Mouse (Mus musculus) bone marrow, adult 2 months (tissue): ENCODE results near the gene Gamt. TPM values are rescaled to one million over a fixed set of nuclear protein-coding genes. Genes with fewer than 3 reads are reported as not detected.

Experiments
- H3K27ac ChIP-seq: fragments of 200-500 bp; 2 replicates; pipeline ENCODE4 v1.5.1; 2012; ENCODE audit warnings: low read depth, mild to moderate bottlenecking, control low read depth, inconsistent platforms, low read length; ENCODE audit not compliant: control insufficient read depth, poor library complexity, insufficient read depth
- H3K4me1 ChIP-seq: fragments of 200-500 bp; 2 replicates; pipeline ENCODE4 v1.6.1; 2011; ENCODE audit warnings: low read length; ENCODE audit not compliant: control insufficient read depth, insufficient read depth
- H3K4me3 ChIP-seq: fragments of 200-500 bp; replicated peaks from 2 replicates; pipeline ENCODE3; 2011; ENCODE audit warnings: mild to moderate bottlenecking, low read depth, low read length, control low read depth; ENCODE audit not compliant: control insufficient read depth
- CTCF ChIP-seq: fragments of 200-500 bp; IDR thresholded peaks from 2 replicates; pipeline ENCODE4 v1.5.1; 2011; ENCODE audit warnings: low read length, control low read depth; ENCODE audit not compliant: control insufficient read depth, insufficient read depth
- POLR2A ChIP-seq: fragments of 200-500 bp; IDR thresholded peaks from 2 replicates; pipeline ENCODE4 v1.6.1; 2011; ENCODE audit warnings: low read depth, mild to moderate bottlenecking, control low read depth, low read length, borderline replicate concordance; ENCODE audit not compliant: control insufficient read depth
- WGBS: fragments of 180-500 bp; shearing (Covaris S2); methylation state at CpG from one replicate; pipeline ENCODE4 v1.1.7; 2018; 5-methylcytosine and 5-hydroxymethylcytosine counted together
- polyA plus RNA-seq: library from polyadenylated mRNA; stranded (reverse); fragments of >200 nt; gene quantifications from 2 replicates; pipeline ENCODE4 v1.2.4, GENCODE M21; 2011; ENCODE audit warnings: low replicate concordance; ENCODE audit not compliant: missing spikeins, insufficient read depth, insufficient read length

The Gamt gene
- polyA plus RNA-seq, result 1.7 and 5.8 TPM in 2 replicates

DNA sequence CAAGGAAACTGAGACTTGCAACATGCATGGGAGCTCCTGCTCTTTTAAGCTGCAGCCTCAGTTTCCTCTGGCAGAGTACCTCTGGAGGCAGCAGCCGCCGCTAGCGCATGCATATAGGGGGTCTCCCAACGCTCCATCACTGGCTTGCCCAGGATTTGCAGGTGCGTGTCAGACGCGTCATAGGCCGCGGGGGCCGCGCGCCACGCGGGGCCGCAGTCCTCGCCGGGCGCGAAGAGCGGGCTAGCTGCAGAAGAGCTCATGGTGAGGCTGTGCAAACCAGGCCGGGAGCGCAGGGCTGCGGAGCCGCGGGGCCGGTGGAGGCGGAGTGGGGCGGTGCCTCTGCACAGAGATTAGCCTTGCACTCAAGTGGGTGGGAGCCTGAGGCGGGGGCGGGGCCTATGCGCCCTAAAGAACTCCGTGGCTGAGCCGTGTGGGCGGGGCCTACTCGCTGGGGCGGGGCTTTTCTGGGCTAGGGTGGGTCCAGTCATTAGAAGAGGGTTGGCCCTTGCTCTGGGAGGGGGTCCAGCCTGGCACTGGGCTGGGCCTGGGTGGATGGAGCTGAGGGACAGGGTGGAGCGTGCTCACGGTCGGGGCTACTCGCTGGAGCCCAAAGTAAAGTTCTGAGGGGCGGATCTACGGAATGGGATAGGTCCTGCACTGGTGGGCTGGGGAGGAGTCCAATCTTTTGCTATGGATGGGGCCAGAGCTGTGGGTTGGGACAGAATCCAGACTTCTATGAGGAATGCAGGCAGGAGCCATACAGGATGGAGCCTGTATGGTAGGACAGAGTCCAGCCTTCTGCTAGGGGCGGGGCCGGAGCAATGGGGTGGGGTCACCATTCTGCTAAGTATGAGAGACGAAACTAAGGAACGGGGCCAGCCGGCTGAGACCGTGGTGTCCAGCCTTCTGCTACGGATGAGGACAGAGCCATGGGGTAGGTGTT is at the start of gene Gamt, which contains the start of gene Dazap1:
Gene Gamt (minus strand): TSS at position 371 of the 943 bp plus-strand sequence.
Gene Dazap1 (plus strand): TSS at position 845 of the 943 bp plus-strand sequence.
- H3K27ac ChIP-seq, result peak within 1 kb of the TSS; percentile 84
- WGBS, result under 1% methylated on average over 49 of the region's 49 CpGs
- H3K4me3 ChIP-seq, result peak within 1 kb of the TSS; percentile 72
- no peaks in the 10 kb centered on the region; the same call in 1 of the 2 replicates for H3K4me1 ChIP-seq
- no peak for TF ChIP-seq CTCF
- TF ChIP-seq POLR2A, result peak; percentile 54; the same call in 1 of the 2 replicates

DNA sequence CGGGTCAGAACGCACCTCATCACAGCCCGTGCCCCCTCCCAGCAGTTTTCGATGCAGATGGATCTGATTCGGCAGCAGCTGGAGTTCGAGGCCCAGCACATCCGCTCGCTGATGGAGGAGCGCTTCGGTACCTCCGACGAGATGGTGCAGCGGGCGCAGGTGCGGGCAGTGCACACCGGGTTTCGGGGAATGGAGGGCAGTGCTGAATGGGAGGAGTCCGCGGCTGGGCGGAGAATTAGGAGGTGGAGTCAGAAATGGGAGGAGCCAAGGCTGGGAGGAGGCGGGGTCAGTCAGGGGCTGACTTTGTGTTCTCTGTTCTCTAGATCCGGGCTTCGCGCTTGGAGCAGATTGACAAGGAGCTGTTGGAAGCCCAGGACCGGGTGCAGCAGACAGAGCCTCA is 44.0 kb upstream of the Gamt start:
- H3K4me1 ChIP-seq, result no peaks in the 10 kb centered on the region
- WGBS, result under 1% methylated on average over 25 of the region's 25 CpGs
- no peak overlapping the region; the same call in 1 of the 2 replicates for H3K27ac ChIP-seq
- TF ChIP-seq POLR2A (no peak), CTCF (no peak)
- H3K4me3 ChIP-seq, result no peak overlapping the region

DNA sequence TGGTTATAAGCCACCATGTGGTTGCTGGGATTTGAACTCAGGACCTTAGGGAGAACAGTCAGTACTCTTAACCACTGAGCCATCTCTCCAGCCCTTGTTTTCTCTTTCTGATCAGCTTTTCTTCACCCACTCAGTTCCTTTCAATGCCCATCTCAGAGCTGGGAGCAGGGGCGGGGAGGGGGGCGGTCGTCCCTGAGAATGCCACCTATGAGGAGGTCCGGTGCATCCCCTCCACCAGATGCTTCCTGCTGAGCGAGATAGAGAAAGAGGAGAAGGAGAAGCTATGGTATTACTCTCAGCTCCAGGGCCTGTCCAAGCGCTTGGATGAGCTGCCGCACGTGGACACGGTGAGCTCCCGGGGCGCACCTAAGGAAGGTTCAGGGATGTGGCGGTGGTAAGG is 43.6 kb upstream of the Gamt start:
- H3K4me3 ChIP-seq, result no peak overlapping the region
- H3K27ac ChIP-seq, result no peak overlapping the region
- under 1% methylated on average over 12 of the region's 12 CpGs for WGBS
- TF ChIP-seq CTCF (no peak), POLR2A (no peak)
- no peaks in the 10 kb centered on the region for H3K4me1 ChIP-seq

DNA sequence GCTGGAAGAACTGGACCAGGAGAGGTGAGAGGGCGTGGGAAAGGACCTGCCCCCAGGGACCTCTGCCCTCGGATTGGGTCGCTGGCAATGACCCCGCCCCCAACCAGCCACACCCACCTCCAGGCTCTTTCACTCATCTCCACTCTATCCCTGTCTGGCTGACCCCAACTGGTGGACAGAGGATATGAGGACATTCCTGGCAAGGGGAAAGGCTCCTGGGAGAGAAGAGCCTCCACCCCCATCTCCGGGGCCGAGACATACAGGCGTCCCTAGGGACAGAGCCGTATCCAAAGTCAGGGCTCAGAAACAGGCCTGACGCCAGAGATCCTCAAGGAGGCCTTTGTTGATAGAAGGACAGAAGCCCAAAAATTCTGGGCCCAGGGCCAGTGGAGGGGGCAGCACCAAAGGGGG is 41.7 kb upstream of the Gamt start:
- Histone ChIP-seq H3K4me1 (no peaks in the 10 kb centered on the region), H3K4me3 (no peak overlapping the region), H3K27ac (no peak overlapping the region)
- 62% methylated on average over 9 of the region's 9 CpGs for WGBS
- no peak for TF ChIP-seq CTCF
- TF ChIP-seq POLR2A, result no peak

DNA sequence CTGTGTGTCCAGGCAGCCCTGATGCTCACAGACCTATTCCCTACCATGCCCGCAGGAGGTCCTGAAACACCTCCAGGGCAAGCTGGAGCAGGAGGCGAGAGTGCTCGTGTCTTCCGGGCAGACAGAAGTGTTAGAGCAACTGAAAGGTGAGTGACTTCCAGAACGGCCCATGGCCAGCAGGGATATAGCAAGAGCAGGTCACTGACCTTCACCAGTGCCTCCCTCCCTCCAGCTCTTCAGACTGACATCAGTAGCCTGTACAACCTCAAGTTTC is 41.2 kb upstream of the Gamt start:
- no peak for TF ChIP-seq CTCF
- TF ChIP-seq POLR2A, result no peak
- no peak overlapping the region for H3K27ac ChIP-seq
- WGBS, result 79% methylated on average over 5 of the region's 5 CpGs
- no peak overlapping the region for H3K4me3 ChIP-seq
- H3K4me1 ChIP-seq, result no peaks in the 10 kb centered on the region

DNA sequence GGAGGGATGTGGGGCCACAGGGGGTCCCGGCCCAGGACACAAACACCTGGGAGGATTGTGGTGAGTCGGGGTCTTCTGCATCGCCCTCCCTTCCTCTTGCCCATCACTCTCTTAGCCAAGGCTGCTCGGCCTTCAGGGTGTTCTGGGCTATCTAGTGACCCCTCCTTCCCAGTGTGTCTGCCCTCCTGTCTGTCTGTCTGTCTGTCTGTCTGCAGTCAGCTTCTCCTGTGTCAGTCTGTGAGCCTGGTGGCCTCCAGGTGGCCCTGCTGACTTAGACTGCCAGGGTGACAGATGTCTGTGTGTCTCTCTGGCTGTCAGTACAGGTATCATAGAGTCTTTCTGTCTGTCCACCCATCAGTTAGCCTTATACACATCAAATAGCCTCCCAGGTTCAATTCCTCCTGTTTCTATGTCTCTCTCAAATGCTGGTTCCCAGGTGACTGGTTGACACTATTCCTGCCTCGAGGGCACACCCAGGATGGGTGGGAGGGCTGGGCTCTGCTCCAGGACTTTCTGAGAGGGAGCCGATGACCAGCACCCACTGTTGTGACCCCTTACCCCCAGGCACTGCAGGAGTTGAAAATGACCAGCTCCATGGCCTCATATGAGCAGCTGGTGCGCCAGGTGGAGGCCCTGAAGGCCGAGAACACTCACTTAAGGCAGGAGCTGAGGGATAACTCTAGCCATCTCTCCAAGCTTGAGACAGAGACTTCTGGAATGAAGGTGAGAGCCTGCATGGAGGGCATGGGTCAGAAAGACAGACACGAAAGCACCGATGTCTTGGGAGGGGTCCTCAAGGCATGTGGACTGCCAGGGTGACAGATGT is 40.7 kb upstream of the Gamt start:
- TF ChIP-seq CTCF (no peak), POLR2A (no peak)
- Histone ChIP-seq H3K4me1 (no peaks in the 10 kb centered on the region), H3K27ac (no peak overlapping the region), H3K4me3 (no peak overlapping the region)
- 79% methylated on average over 10 of the region's 10 CpGs for WGBS

DNA sequence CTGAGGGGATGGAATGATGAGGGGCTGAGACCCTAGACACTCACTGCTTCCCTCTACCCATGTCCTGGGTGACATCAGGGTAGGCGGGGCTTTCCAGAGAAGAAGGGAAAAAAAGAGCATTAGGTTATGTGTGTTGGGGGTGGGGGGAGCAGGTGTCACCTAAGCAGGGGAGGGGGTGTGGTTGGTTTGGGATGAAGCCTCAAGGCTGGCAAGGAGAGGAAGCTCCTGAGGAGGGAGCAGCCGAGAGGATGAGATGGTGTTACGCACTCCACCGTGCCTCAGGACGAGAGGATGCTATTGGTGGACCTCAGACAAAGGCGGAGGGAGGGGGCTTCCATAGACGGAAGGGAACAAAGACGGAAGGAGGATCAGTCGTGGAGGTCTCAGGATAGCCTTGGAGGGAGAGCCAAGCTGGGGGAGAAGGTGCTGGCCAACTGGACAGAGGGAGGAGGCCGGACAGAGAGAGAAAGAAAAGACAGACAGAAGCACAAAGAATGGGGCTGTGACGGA is 39.9 kb upstream of the Gamt start:
- no peak for TF ChIP-seq POLR2A
- 49% methylated on average over 11 of the region's 11 CpGs for WGBS
- H3K27ac ChIP-seq, result no peak overlapping the region
- no peak overlapping the region for H3K4me3 ChIP-seq
- peaks cover 2% of the 10 kb centered on the region; the same call in 1 of the 2 replicates for H3K4me1 ChIP-seq

DNA sequence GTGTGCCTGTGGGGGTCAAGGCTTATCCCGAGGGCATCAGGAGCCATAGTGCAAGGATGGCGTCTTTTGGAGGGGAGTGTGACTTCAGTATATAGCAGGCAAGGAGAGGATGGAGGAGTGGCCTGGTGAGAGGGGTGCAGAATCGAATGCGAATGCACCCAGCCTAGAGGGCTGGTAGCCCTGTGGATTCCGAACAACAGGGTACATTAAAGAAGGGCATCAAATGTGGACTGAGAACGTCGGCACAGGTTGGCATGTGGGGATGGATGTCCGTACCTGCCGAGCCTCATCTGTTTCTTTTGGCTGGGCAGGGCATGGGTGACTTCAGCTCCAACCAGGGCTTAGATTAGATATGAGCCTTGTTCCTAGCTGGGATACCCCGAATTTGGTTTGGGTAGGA is 39.0 kb upstream of the Gamt start:
- no peak overlapping the region for H3K4me3 ChIP-seq
- WGBS, result 49% methylated on average over 10 of the region's 10 CpGs
- no peak overlapping the region for H3K27ac ChIP-seq
- no peak for TF ChIP-seq POLR2A
- peaks cover 2% of the 10 kb centered on the region; the same call in 1 of the 2 replicates for H3K4me1 ChIP-seq
